Comparison of ENCODE assay signal across 9 mouse cellular contexts in the genomic region with DNA sequence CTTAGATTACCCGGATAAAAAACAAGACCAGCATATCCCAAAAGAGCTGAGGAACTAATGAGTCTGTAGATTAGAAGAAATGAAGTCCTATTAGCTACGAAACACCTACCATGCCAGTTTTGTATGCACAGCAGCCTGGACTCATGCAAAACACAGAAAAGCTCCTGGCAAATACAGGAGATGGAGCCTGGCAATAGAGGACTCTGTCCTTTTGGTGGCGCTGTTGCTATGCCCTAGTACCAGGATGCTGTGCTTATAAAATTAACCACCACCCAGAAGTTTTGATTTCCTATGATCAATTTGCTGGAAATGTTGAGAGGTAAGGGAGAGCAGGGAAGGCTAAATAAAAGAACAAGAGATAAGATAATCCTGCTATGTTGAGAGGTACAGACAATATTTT.
DNase-seq lines count a peak whose midpoint lies in the region; ATAC-seq and TF ChIP-seq lines count a peak whose summit lies in the region.
"Had no signal": no experiment of that assay in that cellular context is flagged by ENCODE, and none has a peak within 500 bp of the region (broad histone marks: within the 10 kb centered on the region; RNA-seq: fewer than 3 reads in every experiment).

No protein-coding gene starts in this region.

- WGBS in heart, postnatal 0 days, result 66% methylated on average over 3 of the region's 3 CpGs
- 51% methylated on average over 3 of the region's 3 CpGs for WGBS in forebrain, postnatal 0 days

- TF ChIP-seq EP300 in heart, postnatal 0 days (IDR thresholded peaks at IDR 0.05; ENCODE audit: low read depth), result no peak

- no peak for DNase-seq in heart, postnatal 0 days (ENCODE audit: low spot score)
- DNase-seq in heart, adult 8-10 months (ENCODE audit: low spot score), result no peak
- DNase-seq in ES-CJ7 (ENCODE audit: low read depth, low spot score), result peak; percentile 37
- peak; percentile 87 for DNase-seq in forebrain, postnatal 0 days
- DNase-seq in left cerebral cortex, postnatal 36 days (ENCODE audit: low spot score in 2 of 2), result peak; percentile 37 to 43
- DNase-seq in gastrocnemius, postnatal 25 days, result no peak
- no peak for DNase-seq in urinary bladder, postnatal 36 days (ENCODE audit: low spot score in 2 of 2)
- no peak for DNase-seq in thymus, postnatal 14 days

- H3K4me1 ChIP-seq in heart, postnatal 0 days (ENCODE audit: control insufficient read depth, insufficient read depth), result no peaks in the 10 kb centered on the region
- H3K4me1 ChIP-seq in forebrain, postnatal 0 days (ENCODE audit: insufficient read depth), result no peaks in the 10 kb centered on the region

- ATAC-seq in heart, postnatal 0 days (ENCODE audit: insufficient read depth, low read depth), result no peak
- peak; percentile 70 for ATAC-seq in forebrain, postnatal 0 days

- H3K27me3 ChIP-seq in heart, postnatal 0 days (ENCODE audit: control insufficient read depth, insufficient read depth, low read length), result no peaks in the 10 kb centered on the region
- H3K27me3 ChIP-seq in forebrain, postnatal 0 days (ENCODE audit: insufficient read depth, low read length), result no peaks in the 10 kb centered on the region
- H3K27me3 ChIP-seq: heart, embryonic 13.5 days had no signal

- H3K4me3 ChIP-seq in heart, postnatal 0 days (ENCODE audit: low read depth, low read length), result no peak overlapping the region
- no peak overlapping the region for H3K4me3 ChIP-seq in forebrain, postnatal 0 days (ENCODE audit: low read depth, low read length)
- H3K4me3 ChIP-seq: heart, embryonic 13.5 days had no signal

- peak; percentile 28 for TF ChIP-seq CTCF in heart, postnatal 0 days (IDR thresholded peaks at IDR 0.05; ENCODE audit: low read depth)
- TF ChIP-seq CTCF in forebrain, postnatal 0 days (IDR thresholded peaks at IDR 0.05; ENCODE audit: low read depth), result peak; percentile 81

- H3K9ac ChIP-seq in heart, postnatal 0 days (replicated peaks; ENCODE audit: low read depth, low read length), result no peak overlapping the region
- H3K9ac ChIP-seq in forebrain, postnatal 0 days, result no peak overlapping the region
- H3K9ac ChIP-seq: heart, embryonic 13.5 days had no signal

- no peaks in the 10 kb centered on the region for H3K9me3 ChIP-seq in heart, postnatal 0 days (replicated peaks; ENCODE audit: control insufficient read depth, low read length)
- no peaks in the 10 kb centered on the region for H3K9me3 ChIP-seq in forebrain, postnatal 0 days (ENCODE audit: low read length)

- H3K4me2 ChIP-seq in heart, postnatal 0 days (ENCODE audit: low read depth, low read length), result no peak overlapping the region
- no peak overlapping the region for H3K4me2 ChIP-seq in forebrain, postnatal 0 days (ENCODE audit: low read depth)
- H3K4me2 ChIP-seq: heart, embryonic 13.5 days had no signal

- H3K36me3 ChIP-seq in heart, postnatal 0 days (replicated peaks; ENCODE audit: control insufficient read depth, insufficient read depth, low read length), result no peaks in the 10 kb centered on the region
- no peaks in the 10 kb centered on the region for H3K36me3 ChIP-seq in forebrain, postnatal 0 days (ENCODE audit: insufficient read depth)

- intact Hi-C loops in left cerebral cortex, postnatal 36 days (cut with DNase I), result no loop called here

- no peak overlapping the region for H3K27ac ChIP-seq in heart, postnatal 0 days (ENCODE audit: low read depth)
- H3K27ac ChIP-seq in forebrain, postnatal 0 days (ENCODE audit: low read depth, low read length), result no peak overlapping the region
- H3K27ac ChIP-seq: heart, embryonic 13.5 days had no signal

Comparison
In these comparisons a context has a peak if more than half of its experiments do, and no peak if none do; other contexts are left out.
1. DNase-seq: peak in ES-CJ7 (single experiment), forebrain, postnatal 0 days (single experiment) and left cerebral cortex, postnatal 36 days (2 of 2); none in heart, postnatal 0 days (single experiment), heart, adult 8-10 months (single experiment), gastrocnemius, postnatal 25 days (single experiment), urinary bladder, postnatal 36 days (0 of 2) and thymus, postnatal 14 days (single experiment).